Mouse (Mus musculus): ENCODE data around the gene Hist1h2aa.
A peak's percentile ranks its signal among the peaks of the same experiment; 100 is the strongest.

Hist1h2aa gene

DNA sequence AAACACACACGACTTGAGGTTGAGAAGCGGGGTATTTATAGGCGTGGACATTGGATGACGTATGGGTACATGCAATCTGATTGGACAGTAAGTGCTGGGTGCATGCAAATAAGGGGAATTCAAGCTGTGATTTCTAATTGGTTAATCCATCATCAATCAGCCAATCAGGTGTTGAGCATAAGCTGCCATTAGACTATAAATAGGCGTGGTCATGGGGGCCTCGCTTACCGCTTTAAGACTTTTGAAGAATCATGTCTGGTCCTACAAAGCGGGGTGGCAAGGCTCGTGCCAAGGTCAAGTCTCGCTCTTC, at the start of gene Hist1h2aa:
Gene Hist1h2aa, plus strand, starts transcription at position 252 of the 310 bp plus-strand sequence.
- DNase-seq: no peak

- peak; percentile 22 for DNase-seq
These were observed 48.7 kb upstream of the Hist1h2aa start for GRCm38 (mm10) chr13:23885540-23885939.

GRCm38 (mm10) chr13:23887026-23887725, 47.1 kb upstream of the Hist1h2aa start:
- peak; percentile 8 for DNase-seq

DNA sequence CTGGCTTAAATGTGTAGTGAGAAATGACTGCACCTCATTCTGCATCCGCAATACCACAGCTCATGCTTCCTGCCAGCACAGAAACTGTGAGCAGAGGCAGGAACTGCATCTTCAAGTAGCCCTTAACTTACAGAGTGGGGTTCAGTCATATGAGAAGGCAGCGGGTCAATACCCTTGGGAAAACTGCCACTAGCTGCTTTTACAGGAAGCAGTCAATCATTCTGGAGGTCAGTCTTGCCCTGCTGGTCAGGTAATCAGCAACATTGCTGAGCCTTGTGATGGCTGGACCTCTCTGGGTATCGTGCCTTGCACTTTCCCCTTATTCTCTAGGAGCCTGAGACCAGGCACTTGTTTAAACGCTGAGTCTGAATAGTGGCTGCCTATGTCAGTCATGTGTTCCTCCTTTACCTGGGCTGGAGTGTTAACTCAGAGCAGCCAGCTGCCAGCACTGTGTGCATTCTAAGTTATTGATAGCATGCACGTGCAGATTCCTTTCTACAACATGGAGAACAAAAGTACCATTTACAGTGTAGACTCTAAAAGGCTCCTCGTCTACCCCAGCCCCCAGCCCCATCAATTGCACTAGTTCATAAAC, 45.2 kb upstream of the Hist1h2aa start:
- DNase-seq: no peak

GRCm38 (mm10) chr13:23892592-23893268, 41.5 kb upstream of the Hist1h2aa start:
- DNase-seq: no peak

- DNase-seq: no peak
These were observed 41.0 kb upstream of the Hist1h2aa start for GRCm38 (mm10) chr13:23893269-23893593.

DNA sequence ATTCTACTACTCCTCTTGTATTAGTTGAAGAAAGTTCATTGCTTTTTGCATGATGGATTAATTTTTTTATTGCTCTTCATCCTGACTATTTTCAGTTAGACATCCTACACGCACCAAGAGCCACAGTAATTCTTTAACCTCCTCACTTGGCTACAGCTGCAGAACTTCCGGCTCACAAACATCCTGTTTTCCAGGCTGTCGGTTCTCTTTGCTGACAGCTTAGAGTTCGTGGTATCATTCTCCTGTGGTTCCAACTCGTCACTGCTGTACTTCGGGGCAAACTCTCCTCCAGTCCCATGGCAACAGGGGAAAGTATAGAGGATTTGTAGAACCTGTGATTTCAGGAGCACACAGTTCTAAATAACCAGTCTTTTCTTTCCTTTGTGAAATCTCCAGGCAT, 36.0 kb upstream of the Hist1h2aa start:
- peak; percentile 30 for DNase-seq

DNA sequence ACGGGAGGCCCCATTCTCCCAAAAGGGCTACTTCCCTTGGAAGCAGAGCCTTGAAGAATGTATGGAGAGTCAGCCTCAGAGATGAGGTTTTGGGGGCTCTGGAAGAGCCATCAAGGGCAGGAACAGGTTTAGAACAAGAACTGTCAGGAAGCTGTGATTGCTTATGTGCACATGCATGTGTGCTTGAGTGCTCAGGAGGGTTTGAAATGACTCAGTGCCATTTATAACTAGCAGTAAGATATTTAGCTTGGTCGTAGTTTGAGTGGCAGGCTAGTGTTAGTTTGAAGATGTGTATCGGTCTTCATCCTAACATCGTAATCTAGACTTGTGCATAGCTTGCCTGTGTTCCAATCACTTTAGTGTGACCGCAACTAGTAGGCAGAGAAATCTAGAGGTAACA, 27.4 kb upstream of the Hist1h2aa start:
- no peak for DNase-seq

- no peak for DNase-seq
These were observed 24.1 kb upstream of the Hist1h2aa start for GRCm38 (mm10) chr13:23910121-23910520.

GRCm38 (mm10) chr13:23911335-23911734, 22.9 kb upstream of the Hist1h2aa start:
- DNase-seq: no peak

- peak; percentile 6 for DNase-seq
These were observed 20.4 kb upstream of the Hist1h2aa start for GRCm38 (mm10) chr13:23913791-23914306.

DNA sequence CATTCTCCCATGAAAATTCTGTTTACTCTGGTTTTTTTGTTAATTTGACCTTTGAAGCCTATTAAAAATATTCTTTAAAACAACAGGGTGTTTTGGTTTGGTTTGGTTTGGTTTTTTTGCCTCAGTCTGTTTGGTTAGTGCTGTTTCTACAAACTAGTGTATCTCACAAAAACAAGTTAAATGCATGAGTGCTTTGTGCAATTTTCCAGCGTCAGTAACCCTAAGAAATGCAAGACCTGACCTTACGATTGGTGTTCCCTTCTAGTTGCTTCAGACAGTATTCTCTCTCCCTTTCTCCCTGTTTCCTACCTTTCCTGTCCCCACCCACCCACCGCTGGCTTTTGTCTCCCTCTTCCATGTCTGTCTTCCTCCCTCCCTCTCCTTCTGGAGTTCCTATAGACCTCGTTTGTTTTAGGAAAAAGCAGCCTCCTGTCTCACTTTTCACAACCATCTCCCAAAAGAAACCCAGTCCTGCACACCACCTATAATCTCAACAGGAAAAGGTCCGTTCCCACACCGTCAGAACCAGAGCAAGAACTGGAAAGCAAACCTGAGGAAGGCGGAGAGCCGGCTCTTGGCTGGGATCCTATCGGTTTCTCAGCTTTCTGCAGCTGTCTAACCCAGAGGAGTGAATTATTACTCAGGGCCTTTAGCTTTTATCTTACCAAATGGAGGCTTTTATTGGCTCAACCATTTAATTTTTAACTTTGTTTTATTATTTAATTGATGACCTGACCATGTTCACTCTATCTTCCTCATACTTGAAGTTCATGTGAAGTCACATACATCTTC, 19.7 kb upstream of the Hist1h2aa start, which contains the start of gene Slc17a4:
Gene Slc17a4, minus strand, starts transcription at position 634 of the 792 bp plus-strand sequence.
- DNase-seq: no peak

DNA sequence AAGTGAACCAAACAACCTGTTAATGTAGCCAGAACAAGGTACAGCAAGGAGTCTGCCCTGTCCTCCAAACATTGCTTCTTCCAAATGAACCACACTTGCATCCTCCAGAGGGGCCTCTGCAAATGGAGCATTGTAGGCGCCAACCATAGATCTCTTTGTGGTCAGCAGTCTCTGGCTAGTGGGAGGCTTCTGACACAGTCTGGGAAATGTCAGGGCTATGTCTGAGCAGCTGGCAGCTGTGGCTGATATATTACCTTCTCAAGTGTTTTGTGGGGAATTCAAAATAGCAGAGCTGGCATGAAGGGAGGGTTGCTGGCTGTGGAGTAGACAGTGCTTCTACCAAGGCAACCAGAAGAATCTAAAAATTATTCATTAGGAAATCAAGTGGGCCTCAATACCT, 18.1 kb upstream of the Hist1h2aa start:
- DNase-seq: no peak

- DNase-seq: no peak
These were observed 16.6 kb upstream of the Hist1h2aa start for GRCm38 (mm10) chr13:23917674-23918073.

DNA sequence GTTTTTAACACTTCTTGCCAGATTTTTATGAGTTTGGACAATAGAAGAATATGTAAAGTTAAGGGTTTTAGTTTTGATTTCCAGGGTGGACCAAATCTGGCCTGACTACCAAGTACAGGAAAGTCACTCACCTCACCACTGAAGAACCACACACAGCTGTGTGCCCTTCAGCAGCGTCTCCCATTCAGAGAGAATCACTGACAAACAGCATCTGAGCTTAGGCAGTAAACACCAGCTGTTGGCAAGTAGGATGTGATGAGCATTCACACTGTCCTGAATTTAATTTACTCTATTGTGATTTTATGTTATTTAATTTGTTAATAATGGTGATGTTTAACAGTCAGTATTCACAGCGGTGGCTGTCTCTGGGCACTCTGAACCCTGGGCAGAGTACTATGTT, 8.5 kb upstream of the Hist1h2aa start:
- DNase-seq: no peak

- DNase-seq: peak; percentile 64
These were observed 5.6 kb upstream of the Hist1h2aa start for GRCm38 (mm10) chr13:23928637-23929036.

DNA sequence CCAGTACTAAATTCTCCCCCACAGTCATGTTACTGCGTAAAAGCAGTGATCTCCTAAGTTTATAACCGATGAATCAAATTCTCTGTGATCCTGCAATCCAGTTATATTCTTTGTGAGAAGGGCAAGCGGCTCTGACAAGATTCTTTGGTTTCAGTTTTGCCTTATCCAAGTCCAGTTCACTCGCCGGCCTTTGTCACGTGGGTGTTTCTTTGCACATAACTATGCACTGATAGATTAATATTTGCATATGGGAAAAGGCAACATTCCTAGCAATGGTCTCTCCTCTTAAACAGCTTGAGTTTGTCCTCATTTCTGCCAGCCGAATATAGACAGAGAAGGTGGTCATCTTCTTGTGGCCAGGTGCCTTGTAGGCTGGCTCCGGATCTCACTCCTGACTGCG, 3.8 kb upstream of the Hist1h2aa start:
- no peak for DNase-seq

- DNase-seq: no peak
These were observed 3.4 kb upstream of the Hist1h2aa start for GRCm38 (mm10) chr13:23930904-23931303.

GRCm38 (mm10) chr13:23933421-23934210, 646 bp upstream of the Hist1h2aa start, which contains the start of gene Hist1h2ba:
Gene Hist1h2ba, minus strand, starts transcription at chr13:23934156.
- no peak for DNase-seq

GRCm38 (mm10) chr13:23938699-23939098, 4.4 kb downstream of the Hist1h2aa start:
- DNase-seq: no peak

DNA sequence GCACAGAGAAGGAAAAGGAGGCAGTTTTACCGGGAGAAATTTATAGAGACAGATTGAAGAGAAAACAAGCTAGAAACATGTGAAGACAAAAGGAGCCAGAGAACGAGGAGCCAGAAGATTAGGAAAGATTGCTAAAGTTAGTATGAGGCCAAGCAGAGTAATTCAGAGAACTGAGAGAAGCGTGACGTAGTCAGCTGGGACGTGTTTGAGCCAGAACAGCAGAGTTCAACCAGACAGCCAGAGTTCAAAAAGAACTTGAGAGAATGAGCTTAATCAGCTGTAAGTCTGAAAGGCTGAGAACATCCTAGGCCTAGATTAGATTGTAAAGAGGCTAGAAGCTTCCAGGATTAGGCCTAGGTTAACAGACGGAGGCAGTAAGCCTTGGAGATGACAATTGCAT, 6.0 kb downstream of the Hist1h2aa start:
- peak; percentile 13 for DNase-seq

- DNase-seq: no peak
These were observed 8.6 kb downstream of the Hist1h2aa start for GRCm38 (mm10) chr13:23942861-23943260.

Measured in lung, postnatal 10 days (tissue).